Mouse (Mus musculus) small intestine, adult 2 months (tissue): Measurements from ENCODE around the gene Ap5s1. TPM values are rescaled to one million over a fixed set of nuclear protein-coding genes. Genes with fewer than 3 reads are reported as not detected.

ENCODE experiments used
- H3K27ac ChIP-seq: fragments of 200-500 bp; 2 replicates; pipeline ENCODE4 v1.5.1; 2012; ENCODE audit warnings: low read depth, low read length, control low read depth, inconsistent platforms; ENCODE audit not compliant: insufficient read depth
- H3K27me3 ChIP-seq: fragments of 200-500 bp; 2 replicates; pipeline ENCODE4 v1.6.1; 2012; ENCODE audit warnings: mild to moderate bottlenecking, moderate library complexity, low read length, inconsistent platforms; ENCODE audit not compliant: control insufficient read depth, insufficient read depth
- H3K36me3 ChIP-seq: fragments of 200-500 bp; 2 replicates; pipeline ENCODE4 v1.6.1; 2012; ENCODE audit warnings: mild to moderate bottlenecking, low read length, control low read depth, inconsistent platforms; ENCODE audit not compliant: control insufficient read depth, insufficient read depth
- H3K4me1 ChIP-seq: fragments of 200-500 bp; 2 replicates; pipeline ENCODE4 v1.6.1; 2012; ENCODE audit warnings: low read length, inconsistent platforms, mixed read lengths; ENCODE audit not compliant: control insufficient read depth, insufficient read depth, insufficient read length
- H3K4me3 ChIP-seq: fragments of 200-500 bp; 2 replicates; pipeline ENCODE4 v1.5.1; 2012; ENCODE audit warnings: low read depth, mild to moderate bottlenecking, control low read depth, inconsistent platforms, low read length, moderate library complexity
- CTCF ChIP-seq: fragments of 200-500 bp; IDR thresholded peaks from 2 replicates; pipeline ENCODE4 v1.5.1; 2012; ENCODE audit warnings: low read depth, mild to moderate bottlenecking, control low read depth, inconsistent platforms, low read length, moderate library complexity, mixed read lengths; ENCODE audit not compliant: insufficient replicate concordance, insufficient read length; ENCODE audit errors: extremely low read depth
- POLR2A ChIP-seq: fragments of 200-500 bp; IDR thresholded peaks from 2 replicates; pipeline ENCODE4 v1.6.1; 2012; ENCODE audit warnings: low read depth, mild to moderate bottlenecking, control low read depth, inconsistent platforms, low read length, moderate library complexity
- WGBS: fragments of 180-500 bp; shearing (Covaris S2); methylation state at CpG from one replicate; pipeline ENCODE4 v1.1.7; 2018; 5-methylcytosine and 5-hydroxymethylcytosine counted together
- polyA plus RNA-seq: library from polyadenylated mRNA; depleted of rRNA; stranded (reverse); fragments of >200 nt; gene quantifications from 2 replicates; pipeline ENCODE4 v1.2.3, GENCODE M21; 2012

The Ap5s1 gene
- polyA plus RNA-seq, 1 experiment: 90.0 TPM

- no peak for TF ChIP-seq CTCF
- 1% methylated on average over 28 of the region's 28 CpGs for WGBS
- Histone ChIP-seq H3K4me3 (peak overlapping the region; percentile 83), H3K27me3 (no peaks in the 10 kb centered on the region), H3K27ac (peak overlapping the region; percentile 86), H3K4me1 (peaks cover 13% of the 10 kb centered on the region), H3K36me3 (peaks cover 5% of the 10 kb centered on the region)
Observed at GRCm38 (mm10) chr2:131234127-131234650, 27.3 kb downstream of the Ap5s1 start.

- TF ChIP-seq CTCF (no peak), POLR2A (no peak)
- Histone ChIP-seq H3K27me3 (no peaks in the 10 kb centered on the region), H3K27ac (peak overlapping the region; percentile 86), H3K4me1 (peaks cover 13% of the 10 kb centered on the region), H3K4me3 (peak overlapping the region; percentile 83), H3K36me3 (peaks cover 10% of the 10 kb centered on the region)
- 34% methylated on average over 7 of the region's 7 CpGs for WGBS
Observed at GRCm38 (mm10) chr2:131234970-131235635, 28.2 kb downstream of the Ap5s1 start.

- H3K4me3 ChIP-seq: no peak overlapping the region
- H3K36me3 ChIP-seq: peaks cover 72% of the 10 kb centered on the region
- H3K27ac ChIP-seq: no peak overlapping the region
- no peaks in the 10 kb centered on the region for H3K27me3 ChIP-seq
- no peak for TF ChIP-seq POLR2A
- no peak for TF ChIP-seq CTCF
- no peaks in the 10 kb centered on the region for H3K4me1 ChIP-seq
Observed at GRCm38 (mm10) chr2:131242180-131242579, 35.3 kb downstream of the Ap5s1 start.

GRCm38 (mm10) chr2:131242929-131243328 is 36.1 kb downstream of the Ap5s1 start:
- no peak overlapping the region for H3K4me3 ChIP-seq
- H3K36me3 ChIP-seq: peaks cover 78% of the 10 kb centered on the region
- H3K27me3 ChIP-seq: no peaks in the 10 kb centered on the region
- no peaks in the 10 kb centered on the region for H3K4me1 ChIP-seq
- TF ChIP-seq POLR2A: no peak
- TF ChIP-seq CTCF: no peak
- H3K27ac ChIP-seq: no peak overlapping the region
- WGBS: 91% methylated on average over 7 of the region's 7 CpGs

- Histone ChIP-seq H3K4me1 (peaks cover 6% of the 10 kb centered on the region; the same call in 1 of the 2 replicates), H3K27me3 (no peaks in the 10 kb centered on the region), H3K36me3 (peaks cover 8% of the 10 kb centered on the region), H3K4me3 (no peak overlapping the region), H3K27ac (peak overlapping the region; percentile 63)
- 5% methylated on average over 7 of the region's 7 CpGs for WGBS
- no peak for TF ChIP-seq POLR2A
- TF ChIP-seq CTCF: peak; percentile 89
Observed at GRCm38 (mm10) chr2:131253681-131254328, 46.9 kb downstream of the Ap5s1 start.

GRCm38 (mm10) chr2:131254329-131254713 is 47.4 kb downstream of the Ap5s1 start:
- H3K27ac ChIP-seq: peak overlapping the region; percentile 51
- TF ChIP-seq POLR2A: no peak
- TF ChIP-seq CTCF: no peak
- no peaks in the 10 kb centered on the region for H3K27me3 ChIP-seq
- no peak overlapping the region for H3K4me3 ChIP-seq
- 42% methylated on average over 2 of the region's 2 CpGs for WGBS
- H3K36me3 ChIP-seq: peaks cover 3% of the 10 kb centered on the region
- peaks cover 6% of the 10 kb centered on the region; the same call in 1 of the 2 replicates for H3K4me1 ChIP-seq

- WGBS: 63% methylated on average over 3 of the region's 3 CpGs
- Histone ChIP-seq H3K4me3 (no peak overlapping the region), H3K27me3 (no peaks in the 10 kb centered on the region), H3K36me3 (peaks cover 3% of the 10 kb centered on the region), H3K4me1 (peaks cover 8% of the 10 kb centered on the region; the same call in 1 of the 2 replicates), H3K27ac (no peak overlapping the region)
- TF ChIP-seq CTCF (no peak), POLR2A (no peak)
Observed at GRCm38 (mm10) chr2:131255738-131256137, 48.9 kb downstream of the Ap5s1 start.

- WGBS: 79% methylated on average over 8 of the region's 8 CpGs
- H3K36me3 ChIP-seq: no peaks in the 10 kb centered on the region
- H3K27ac ChIP-seq: no peak overlapping the region
- no peak overlapping the region for H3K4me3 ChIP-seq
- TF ChIP-seq CTCF (no peak), POLR2A (no peak)
- H3K4me1 ChIP-seq: peaks cover 6% of the 10 kb centered on the region; the same call in 1 of the 2 replicates
- H3K27me3 ChIP-seq: no peaks in the 10 kb centered on the region
Observed at GRCm38 (mm10) chr2:131258693-131259092, 51.8 kb downstream of the Ap5s1 start.
